Mouse (Mus musculus) testis, adult 2 months (tissue): Measurements from ENCODE around the gene Spi1.

Experiments
- CTCF ChIP-seq: fragments of 200-500 bp; IDR thresholded peaks from 2 replicates; pipeline ENCODE4 v1.5.1; 2012; ENCODE audit warnings: low read depth, mild to moderate bottlenecking, inconsistent platforms, low read length, moderate library complexity; ENCODE audit not compliant: control insufficient read depth, insufficient read depth, insufficient replicate concordance
- POLR2A ChIP-seq: fragments of 200-500 bp; IDR thresholded peaks from 2 replicates; pipeline ENCODE4 v1.6.1; 2012; ENCODE audit warnings: low read depth, mild to moderate bottlenecking, inconsistent platforms, low read length, moderate library complexity; ENCODE audit not compliant: control insufficient read depth

DNA sequence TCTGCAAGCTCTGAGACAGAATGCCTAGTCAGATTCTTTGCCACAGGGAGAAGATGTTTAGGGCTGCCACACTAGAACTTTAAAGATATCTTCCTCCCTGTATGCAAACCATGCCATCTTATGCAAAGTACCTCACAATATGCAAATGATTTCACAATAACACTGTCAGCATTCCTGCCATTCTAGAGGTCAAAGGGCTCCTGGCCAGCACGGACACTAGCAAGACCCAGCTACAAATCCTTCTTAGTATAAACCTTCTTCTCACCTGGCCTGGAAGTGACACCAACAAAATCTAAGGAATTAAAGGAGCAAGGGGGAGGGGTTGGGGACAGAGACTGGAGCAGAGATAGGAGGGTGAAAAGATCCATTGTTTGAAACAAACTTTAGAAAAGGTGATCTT, 10.1 kb upstream of the Spi1 start:
- no peak for TF ChIP-seq CTCF
- TF ChIP-seq POLR2A: no peak
